Mouse (Mus musculus) lung, adult 2 months (tissue): ENCODE results near the gene Trp53bp2.

Source experiments
- CTCF ChIP-seq: fragments of 200-500 bp; IDR thresholded peaks from 2 replicates; pipeline ENCODE4 v1.5.1; 2011; ENCODE audit warnings: mild to moderate bottlenecking, low read length, control low read depth; ENCODE audit not compliant: insufficient read depth
- POLR2A ChIP-seq: fragments of 200-500 bp; IDR thresholded peaks from 2 replicates; pipeline ENCODE4 v1.6.1; 2011; ENCODE audit warnings: low read depth, mild to moderate bottlenecking, control low read depth, low read length, borderline replicate concordance; ENCODE audit errors: extremely low read depth

DNA sequence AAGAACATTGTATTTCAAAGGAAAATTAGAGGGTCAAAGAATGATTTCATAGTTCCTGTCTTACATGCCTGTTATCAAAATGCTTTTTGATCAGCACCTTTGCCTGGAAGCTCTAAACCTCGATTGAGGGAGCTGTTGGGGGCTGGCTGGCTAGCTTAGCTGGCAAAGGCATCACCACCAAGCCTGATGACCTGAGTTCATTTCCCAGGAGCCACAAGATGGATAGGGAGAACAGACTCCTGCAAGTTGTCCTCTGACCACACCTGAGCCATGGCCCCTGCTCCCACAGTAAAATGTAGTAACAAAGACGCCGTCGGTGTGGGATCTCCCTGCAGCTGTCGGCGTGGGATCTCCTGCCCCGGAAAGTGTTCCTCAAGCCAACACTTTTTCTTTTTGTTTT, 32.1 kb upstream of the Trp53bp2 start:
- no peak for TF ChIP-seq CTCF
- no peak for TF ChIP-seq POLR2A
